8 mouse cellular contexts compared by ENCODE assay signal in genomic region chr5:24750321-24751304, GRCm38 (mm10). TPM values are rescaled to one million over a fixed set of nuclear protein-coding genes. Genes with fewer than 3 reads are reported as not detected.
DNase-seq lines count a peak whose midpoint lies in the region; ATAC-seq lines count a peak whose summit lies in the region.

No protein-coding gene starts in this region.

- peak; percentile 95 for DNase-seq in Muller cell, postnatal 12 days (ENCODE audit: inconsistent ontology term)
- peak; percentile 85 for DNase-seq in cerebellum, adult 8-10 months
- DNase-seq in hindbrain, embryonic 10.5 days (ENCODE audit: low spot score) = peak; percentile 93
- peak; percentile 79 for DNase-seq in layer of hippocampus, adult 9-11 months
- peak; percentile 75 for DNase-seq in ovary, adult 18-20 months (ENCODE audit: low spot score)
- DNase-seq in thymus, postnatal 10 days (ENCODE audit: low spot score in 2 of 2) = peak; percentile 79 to 90

- ATAC-seq in frontal cortex, adult (ENCODE audit: low TSS enrichment) = peak; percentile 86
- ATAC-seq in lung, embryonic 16.5 days (ENCODE audit: low read depth) = peak; percentile 82

- H3K9me3 ChIP-seq in hindbrain, embryonic 10.5 days = no peaks in the 10 kb centered on the region
- no peaks in the 10 kb centered on the region for H3K9me3 ChIP-seq in lung, embryonic 16.5 days (ENCODE audit: control insufficient read depth, low read length)

- H3K27ac ChIP-seq in hindbrain, embryonic 10.5 days = peak overlapping the region; percentile 88
- peak overlapping the region; percentile 96 for H3K27ac ChIP-seq in lung, embryonic 16.5 days (ENCODE audit: low read length)

- WGBS in hindbrain, embryonic 10.5 days = 1% methylated on average over 59 of the region's 59 CpGs
- WGBS in lung, embryonic 16.5 days = under 1% methylated on average over 54 of the region's 59 CpGs

- peak overlapping the region; percentile 65 for H3K4me3 ChIP-seq in hindbrain, embryonic 10.5 days
- peak overlapping the region; percentile 62 for H3K4me3 ChIP-seq in lung, embryonic 16.5 days (ENCODE audit: low read length)

- H3K36me3 ChIP-seq in hindbrain, embryonic 10.5 days = no peaks in the 10 kb centered on the region
- H3K36me3 ChIP-seq in lung, embryonic 16.5 days (ENCODE audit: control insufficient read depth, insufficient read depth, low read length) = no peaks in the 10 kb centered on the region

- H3K9ac ChIP-seq in lung, embryonic 16.5 days (ENCODE audit: low read length) = peak overlapping the region; percentile 85

- H3K27me3 ChIP-seq in hindbrain, embryonic 10.5 days (ENCODE audit: insufficient read depth, poor library complexity, severe bottlenecking) = no peaks in the 10 kb centered on the region
- no peaks in the 10 kb centered on the region for H3K27me3 ChIP-seq in lung, embryonic 16.5 days (ENCODE audit: control insufficient read depth, insufficient read depth, low read depth, low read length)

- H3K4me2 ChIP-seq in lung, embryonic 16.5 days (ENCODE audit: low read depth, low read length) = peak overlapping the region; percentile 86

- H3K4me1 ChIP-seq in hindbrain, embryonic 10.5 days (replicated peaks) = peaks cover 67% of the 10 kb centered on the region
- peaks cover 11% of the 10 kb centered on the region for H3K4me1 ChIP-seq in lung, embryonic 16.5 days (replicated peaks; ENCODE audit: control insufficient read depth, insufficient read depth, low read length)

RNA-seq across cellular contexts. Expression of gene Crygn, which starts 7.2 kb away (rescaled TPM):
- 0.42 and 0.44 TPM in 2 replicates for polyA plus RNA-seq in hindbrain, embryonic 10.5 days (2016; fragmentation: Nextera tagmentation; extraction: Ambion mirVana)
- 3.2 and 3.4 TPM in 2 replicates for polyA plus RNA-seq in lung, embryonic 16.5 days (2015; fragmentation: Nextera tagmentation; extraction: Ambion mirVana)

RNA-seq across cellular contexts. Expression of gene Wdr86, which starts 20.1 kb away (rescaled TPM):
- 20.9 and 25.2 TPM in 2 replicates for polyA plus RNA-seq in hindbrain, embryonic 10.5 days (2016; fragmentation: Nextera tagmentation; extraction: Ambion mirVana)
- 30.5 and 31.5 TPM in 2 replicates for polyA plus RNA-seq in lung, embryonic 16.5 days (2015; fragmentation: Nextera tagmentation; extraction: Ambion mirVana)

Comparison
In these comparisons a context has a peak if more than half of its experiments do, and no peak if none do; other contexts are left out.
1. Peak in every context shown above with its lines: DNase-seq, ATAC-seq, H3K4me3 ChIP-seq and H3K27ac ChIP-seq.